Mouse (Mus musculus) neural tube, embryonic 13.5 days (tissue): Measurements from ENCODE around the gene Cyp2d22. TPM values are rescaled to one million over a fixed set of nuclear protein-coding genes. Genes with fewer than 3 reads are reported as not detected.
"Not testable (repeated sequence)": the region's sequence is repeated elsewhere in the genome, so short reads cannot be mapped to it uniquely, and the experiment has no call there.

ENCODE experiments used
- ATAC-seq: fragments of 200-750 bp; cut with Nextera tagmentation; 2 replicates; pipeline ENCODE4 v1.8.0; 2017; ENCODE audit warnings: low read depth, mild to moderate bottlenecking, moderate TSS enrichment, moderate library complexity
- H3K27ac ChIP-seq: fragments of 300-500 bp; sonication (generic); replicated peaks from 2 replicates; pipeline ENCODE4 v1.5.1; 2015; ENCODE audit warnings: moderate library complexity, mild to moderate bottlenecking, inconsistent platforms
- H3K27me3 ChIP-seq: fragments of 300-500 bp; sonication (generic); 2 replicates; pipeline ENCODE4 v1.6.1; 2015; ENCODE audit warnings: mild to moderate bottlenecking, inconsistent platforms
- H3K36me3 ChIP-seq: fragments of 300-500 bp; sonication (generic); 2 replicates; pipeline ENCODE4 v1.6.1; 2015; ENCODE audit warnings: mild to moderate bottlenecking, inconsistent platforms
- H3K4me1 ChIP-seq: fragments of 300-500 bp; sonication (generic); replicated peaks from 2 replicates; pipeline ENCODE4 v1.6.1; 2015; ENCODE audit warnings: inconsistent platforms
- H3K4me2 ChIP-seq: fragments of 300-500 bp; sonication (generic); 2 replicates; pipeline ENCODE4 v1.6.1; 2015; ENCODE audit warnings: inconsistent platforms, mild to moderate bottlenecking, moderate library complexity
- H3K4me3 ChIP-seq: fragments of 300-500 bp; sonication (generic); 2 replicates; pipeline ENCODE4 v1.5.1; 2015; ENCODE audit warnings: mild to moderate bottlenecking, inconsistent platforms
- H3K9ac ChIP-seq: fragments of 300-500 bp; sonication (generic); 2 replicates; pipeline ENCODE4 v1.6.1; 2015; ENCODE audit warnings: moderate library complexity, mild to moderate bottlenecking, inconsistent platforms
- H3K9me3 ChIP-seq: fragments of 300-500 bp; sonication (generic); 2 replicates; pipeline ENCODE4 v1.6.1; 2016; ENCODE audit warnings: inconsistent platforms
- whole genome bisulfite sequencing: fragments of 180-500 bp; shearing (Covaris S2); methylation state at CpG from one replicate; pipeline ENCODE4 v1.1.7; 2015; 5-methylcytosine and 5-hydroxymethylcytosine counted together
- polyA plus RNA-seq: library from polyadenylated mRNA; unstranded; fragments of >200 nt; fragmentation: Nextera tagmentation; extraction: Ambion mirVana; gene quantifications from 2 replicates; pipeline ENCODE4 v1.2.1, GENCODE M21; 2015

The Cyp2d22 gene
- polyA plus RNA-seq, 1 experiment from 2014 or later, result 3.5 TPM

DNA sequence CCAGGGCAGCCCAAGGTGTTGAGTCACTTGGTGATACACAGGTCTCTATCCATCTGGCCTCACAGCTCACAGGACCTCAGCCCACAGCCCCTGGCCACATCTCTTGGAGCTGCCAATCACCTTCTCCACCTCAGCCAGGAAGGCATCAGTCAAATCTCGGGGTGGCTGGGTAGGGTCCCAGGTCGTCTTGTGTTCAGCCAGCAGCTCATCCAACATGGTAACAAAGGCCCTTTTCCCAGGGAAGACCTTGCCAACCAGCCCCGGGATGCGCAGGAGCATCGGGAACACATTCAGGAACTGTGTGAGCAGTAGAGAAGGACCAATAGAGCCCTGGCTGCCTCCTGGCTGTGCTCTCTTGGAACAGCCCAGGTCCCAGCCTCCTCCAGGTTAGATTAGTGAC lies 7.1 kb downstream of the Cyp2d22 start:
- Histone ChIP-seq H3K9me3 (no peaks in the 10 kb centered on the region), H3K27me3 (no peaks in the 10 kb centered on the region), H3K27ac (no peak overlapping the region), H3K4me3 (no peak overlapping the region), H3K9ac (no peak overlapping the region), H3K4me2 (no peak overlapping the region), H3K36me3 (no peaks in the 10 kb centered on the region), H3K4me1 (peaks cover 9% of the 10 kb centered on the region; the same call in 1 of the 2 replicates)
- no peak for ATAC-seq
- 89% methylated on average over 5 of the region's 5 CpGs for WGBS

DNA sequence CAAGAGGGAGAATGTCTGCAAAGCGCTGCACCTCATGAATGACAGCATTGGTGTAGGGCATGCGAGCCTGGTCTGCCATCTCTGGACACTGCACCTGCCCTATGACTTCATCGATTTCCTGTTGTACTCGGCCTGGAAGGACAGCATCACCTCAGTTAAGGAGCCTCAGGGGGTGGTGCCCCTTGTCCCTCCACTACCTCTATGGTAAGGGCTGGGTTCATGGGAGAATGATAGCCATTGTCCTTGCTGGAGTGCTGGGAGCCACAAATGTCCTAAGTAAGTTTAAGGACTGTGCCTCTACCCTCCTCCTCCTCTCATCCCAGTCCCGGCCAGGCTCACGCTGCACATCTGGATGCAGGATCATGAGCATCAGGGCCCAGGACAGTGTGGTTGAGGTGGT lies 7.6 kb downstream of the Cyp2d22 start:
- H3K27ac ChIP-seq, result no peak overlapping the region
- 86% methylated on average over 6 of the region's 6 CpGs for WGBS

DNA sequence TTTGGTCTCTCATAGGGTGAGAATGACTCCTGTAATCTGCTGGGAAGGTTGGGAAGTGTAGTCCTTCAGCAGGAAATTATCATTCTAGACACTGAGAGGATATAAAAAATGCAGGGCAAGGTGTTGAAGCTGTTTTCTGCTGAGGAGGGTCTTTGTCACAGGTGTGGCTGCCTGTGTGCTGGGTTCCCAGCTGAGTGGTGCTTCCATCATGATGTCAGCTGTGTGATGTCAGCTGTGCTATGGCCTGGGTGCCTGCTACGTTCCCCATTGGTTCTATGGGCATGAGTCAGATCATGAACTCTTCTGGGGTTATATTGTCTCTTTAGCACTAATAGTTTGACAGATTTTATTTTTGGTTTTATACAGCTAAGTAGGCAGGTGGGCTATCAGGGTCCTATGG lies 11.2 kb downstream of the Cyp2d22 start:
- Histone ChIP-seq H3K27ac (no peak overlapping the region), H3K36me3 (no peaks in the 10 kb centered on the region), H3K4me3 (no peak overlapping the region), H3K4me2 (no peak overlapping the region), H3K27me3 (no peaks in the 10 kb centered on the region), H3K9me3 (no peaks in the 10 kb centered on the region), H3K4me1 (no peaks in the 10 kb centered on the region), H3K9ac (no peak overlapping the region)
- WGBS, result 81% methylated on average over 1 of the region's 1 CpGs
- ATAC-seq, result no peak

More for the DNA sequence above, 7.6 kb downstream of the Cyp2d22 start:
- no peak for ATAC-seq
- H3K36me3 ChIP-seq, result no peaks in the 10 kb centered on the region
- H3K4me1 ChIP-seq, result peaks cover 9% of the 10 kb centered on the region; the same call in 1 of the 2 replicates
- H3K4me3 ChIP-seq, result no peak overlapping the region
- no peaks in the 10 kb centered on the region for H3K9me3 ChIP-seq
- H3K9ac ChIP-seq, result no peak overlapping the region
- no peaks in the 10 kb centered on the region for H3K27me3 ChIP-seq
- no peak overlapping the region for H3K4me2 ChIP-seq

DNA sequence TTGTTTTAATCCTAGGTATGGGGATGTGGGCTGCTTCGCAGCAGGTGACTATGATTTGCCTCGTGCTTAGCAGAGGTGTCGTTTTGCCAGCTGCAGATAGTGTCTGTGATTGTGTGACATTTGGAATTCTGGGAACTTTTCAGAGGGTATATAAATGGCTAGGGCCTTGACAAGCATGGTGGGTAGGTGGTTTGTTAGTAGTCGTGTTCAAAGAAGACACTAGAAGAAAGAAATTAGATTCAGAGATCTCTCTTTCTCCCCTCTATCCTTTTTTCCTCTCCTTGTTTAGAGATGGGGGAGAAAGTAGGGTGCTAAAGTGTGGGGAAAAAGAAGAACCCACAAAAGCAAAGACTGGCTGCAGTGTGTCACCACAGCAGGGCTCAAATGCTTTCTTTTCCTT lies 11.9 kb downstream of the Cyp2d22 start:
- Histone ChIP-seq H3K27ac (no peak overlapping the region), H3K9ac (no peak overlapping the region), H3K9me3 (no peaks in the 10 kb centered on the region), H3K4me3 (no peak overlapping the region), H3K27me3 (no peaks in the 10 kb centered on the region), H3K36me3 (no peaks in the 10 kb centered on the region), H3K4me2 (no peak overlapping the region), H3K4me1 (no peaks in the 10 kb centered on the region)
- no peak for ATAC-seq
- 88% methylated on average over 4 of the region's 4 CpGs for WGBS

DNA sequence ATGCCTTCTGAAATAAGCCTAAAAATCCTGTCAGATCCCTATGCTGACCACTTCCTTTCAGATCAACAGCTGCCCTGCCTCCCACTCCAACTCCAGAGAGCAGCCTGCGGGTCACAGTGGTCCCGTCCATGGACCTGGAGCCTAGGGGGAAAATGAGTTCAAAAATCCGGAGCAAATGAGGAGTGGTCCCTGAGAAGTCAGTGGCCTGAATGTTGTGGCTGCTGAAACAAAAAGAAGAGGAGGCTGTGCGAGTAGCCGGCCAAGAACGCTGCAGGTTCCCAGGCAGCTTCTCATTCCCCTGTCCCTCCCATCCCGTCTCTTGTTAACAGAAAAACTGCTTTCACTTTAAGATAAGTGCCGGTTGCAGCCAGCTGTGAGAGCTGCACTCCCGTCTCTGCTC lies 15.5 kb downstream of the Cyp2d22 start:
- 15% methylated on average over 6 of the region's 9 CpGs for WGBS

DNA sequence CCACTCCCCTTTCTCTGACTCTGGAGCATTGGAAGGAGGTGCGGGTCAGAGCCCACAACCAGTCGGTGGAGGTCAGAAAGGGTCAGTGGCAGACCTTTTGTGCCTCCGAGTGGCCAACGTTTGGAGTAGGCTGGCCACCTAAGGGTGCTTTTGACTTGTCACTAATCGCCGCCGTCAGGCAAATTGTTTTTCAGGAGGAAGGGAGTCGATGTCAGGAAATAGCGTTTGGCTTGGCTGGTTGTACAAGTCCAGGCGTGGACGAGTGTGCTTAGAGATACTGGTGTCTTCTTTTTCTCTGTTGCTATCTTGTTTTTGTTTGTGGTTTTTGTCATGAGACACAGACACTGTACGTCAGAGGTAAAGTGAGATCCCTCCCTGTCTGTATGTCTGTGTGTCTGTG lies 16.3 kb downstream of the Cyp2d22 start:
- not testable (repeated sequence) for H3K27ac ChIP-seq, H3K4me2 ChIP-seq, H3K4me1 ChIP-seq, H3K27me3 ChIP-seq, H3K36me3 ChIP-seq, H3K4me3 ChIP-seq, H3K9me3 ChIP-seq, ATAC-seq, H3K9ac ChIP-seq
- WGBS, result 83% methylated on average over 8 of the region's 12 CpGs

More for the DNA sequence above, 15.5 kb downstream of the Cyp2d22 start:
- H3K27me3 ChIP-seq, H3K9ac ChIP-seq, H3K4me2 ChIP-seq, ATAC-seq, H3K4me1 ChIP-seq, H3K4me3 ChIP-seq, H3K9me3 ChIP-seq, H3K27ac ChIP-seq, H3K36me3 ChIP-seq: not testable (repeated sequence)

DNA sequence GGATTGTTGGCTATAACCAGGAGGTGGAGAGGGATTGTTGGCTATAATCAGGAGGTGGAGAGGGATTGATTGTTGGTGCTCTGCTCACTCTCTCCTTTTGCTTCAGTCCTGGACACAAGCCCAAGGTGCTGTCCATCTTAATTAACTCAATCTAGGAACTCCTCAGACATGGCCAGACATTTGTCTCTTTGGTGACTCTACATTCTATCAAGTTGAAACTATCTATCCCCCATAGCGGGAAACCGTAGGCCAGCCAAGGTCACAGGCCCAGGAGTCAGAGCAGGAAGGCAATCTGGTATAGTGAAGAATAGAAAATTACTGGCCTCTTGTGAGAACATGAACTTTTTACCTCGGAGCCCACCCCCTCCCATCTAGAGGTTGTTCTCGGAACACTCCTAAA lies 17.8 kb downstream of the Cyp2d22 start:
- Histone ChIP-seq H3K9ac (no peak overlapping the region), H3K36me3 (no peaks in the 10 kb centered on the region), H3K27me3 (no peaks in the 10 kb centered on the region), H3K4me3 (no peak overlapping the region), H3K4me1 (no peaks in the 10 kb centered on the region), H3K27ac (no peak overlapping the region), H3K4me2 (no peak overlapping the region), H3K9me3 (no peaks in the 10 kb centered on the region)
- WGBS, result 82% methylated on average over 4 of the region's 4 CpGs
- ATAC-seq, result no peak

DNA sequence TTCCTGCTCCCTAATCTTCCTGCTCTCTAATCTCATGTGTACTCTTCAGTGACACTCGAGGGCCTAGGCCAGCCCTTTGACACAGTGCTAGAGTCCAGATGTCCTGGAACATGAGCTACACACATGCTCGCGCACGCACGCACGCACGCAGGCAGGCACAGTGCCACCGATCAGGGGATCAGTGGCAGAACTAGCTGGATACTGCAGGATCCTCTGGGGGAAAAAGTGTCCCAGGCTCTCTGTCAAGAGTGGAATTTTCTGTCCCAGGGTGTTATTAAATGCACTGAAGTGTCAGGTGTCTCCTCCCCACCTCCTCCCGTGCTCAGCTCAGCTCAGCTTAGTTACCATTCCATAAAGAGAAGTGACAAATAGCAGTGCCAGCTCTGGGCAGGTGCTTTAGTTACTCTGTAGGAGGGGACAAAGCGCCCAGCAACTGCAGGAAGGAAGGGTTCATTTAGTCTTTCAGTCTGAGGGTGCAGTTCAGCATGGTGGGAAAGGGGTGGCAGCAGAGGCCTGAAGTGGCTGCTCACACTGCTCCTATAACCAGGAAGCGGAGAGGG lies 18.5 kb downstream of the Cyp2d22 start:
- no peak for ATAC-seq
- 81% methylated on average over 11 of the region's 11 CpGs for WGBS

DNA sequence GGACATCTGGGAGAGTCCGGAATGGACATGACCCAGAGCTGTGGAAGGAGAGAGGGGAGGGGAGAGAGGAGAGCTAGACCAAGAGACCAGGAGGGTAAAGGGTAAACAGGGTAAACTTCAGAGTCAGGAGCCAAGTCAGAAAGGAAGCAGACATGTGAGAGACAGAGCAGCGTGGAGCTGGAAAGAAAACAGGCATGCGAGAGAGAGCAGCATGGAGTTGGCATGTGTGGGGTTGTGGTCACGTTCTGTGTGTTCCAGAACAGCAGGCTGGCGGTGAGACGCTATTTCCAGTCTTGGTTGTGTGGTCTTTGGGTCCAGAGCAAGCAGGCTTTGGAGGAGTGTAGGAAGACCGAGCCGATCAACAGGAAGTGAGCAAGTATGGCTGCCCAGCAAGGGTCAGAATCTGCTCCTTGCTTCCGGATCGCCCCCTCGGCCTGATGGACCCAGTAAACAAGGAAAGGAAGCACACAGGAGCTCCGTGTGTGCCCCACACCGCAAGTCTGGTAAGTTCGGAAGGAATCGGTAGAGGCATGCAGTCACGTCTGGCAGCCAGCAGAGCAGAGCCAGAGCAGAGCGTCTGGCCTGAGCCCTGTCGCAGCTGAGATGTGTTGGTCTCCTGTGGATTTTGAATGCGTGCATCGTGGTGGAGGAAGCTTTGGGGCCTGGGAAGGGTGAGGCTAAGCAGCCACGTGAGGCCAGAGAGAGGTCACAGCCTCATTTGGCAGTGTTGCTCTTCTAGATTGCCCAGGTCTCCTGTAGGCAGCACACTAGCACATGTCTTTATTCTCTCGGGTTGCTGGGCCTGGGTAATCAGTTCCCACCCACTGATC lies 21.4 kb downstream of the Cyp2d22 start:
- H3K9me3 ChIP-seq, result no peaks in the 10 kb centered on the region
- H3K4me3 ChIP-seq, result no peak overlapping the region
- no peaks in the 10 kb centered on the region for H3K27me3 ChIP-seq
- H3K4me1 ChIP-seq, result peaks cover 8% of the 10 kb centered on the region
- no peak overlapping the region for H3K27ac ChIP-seq
- no peak for ATAC-seq
- 68% methylated on average over 22 of the region's 22 CpGs for WGBS
- H3K36me3 ChIP-seq, result no peaks in the 10 kb centered on the region
- no peak overlapping the region for H3K9ac ChIP-seq
- H3K4me2 ChIP-seq, result no peak overlapping the region

More for the DNA sequence above, 18.5 kb downstream of the Cyp2d22 start:
- H3K4me1 ChIP-seq, result no peaks in the 10 kb centered on the region
- no peaks in the 10 kb centered on the region for H3K27me3 ChIP-seq
- H3K27ac ChIP-seq, result no peak overlapping the region
- no peaks in the 10 kb centered on the region for H3K9me3 ChIP-seq
- H3K36me3 ChIP-seq, result no peaks in the 10 kb centered on the region
- H3K9ac ChIP-seq, result no peak overlapping the region
- no peak overlapping the region for H3K4me2 ChIP-seq
- no peak overlapping the region for H3K4me3 ChIP-seq

DNA sequence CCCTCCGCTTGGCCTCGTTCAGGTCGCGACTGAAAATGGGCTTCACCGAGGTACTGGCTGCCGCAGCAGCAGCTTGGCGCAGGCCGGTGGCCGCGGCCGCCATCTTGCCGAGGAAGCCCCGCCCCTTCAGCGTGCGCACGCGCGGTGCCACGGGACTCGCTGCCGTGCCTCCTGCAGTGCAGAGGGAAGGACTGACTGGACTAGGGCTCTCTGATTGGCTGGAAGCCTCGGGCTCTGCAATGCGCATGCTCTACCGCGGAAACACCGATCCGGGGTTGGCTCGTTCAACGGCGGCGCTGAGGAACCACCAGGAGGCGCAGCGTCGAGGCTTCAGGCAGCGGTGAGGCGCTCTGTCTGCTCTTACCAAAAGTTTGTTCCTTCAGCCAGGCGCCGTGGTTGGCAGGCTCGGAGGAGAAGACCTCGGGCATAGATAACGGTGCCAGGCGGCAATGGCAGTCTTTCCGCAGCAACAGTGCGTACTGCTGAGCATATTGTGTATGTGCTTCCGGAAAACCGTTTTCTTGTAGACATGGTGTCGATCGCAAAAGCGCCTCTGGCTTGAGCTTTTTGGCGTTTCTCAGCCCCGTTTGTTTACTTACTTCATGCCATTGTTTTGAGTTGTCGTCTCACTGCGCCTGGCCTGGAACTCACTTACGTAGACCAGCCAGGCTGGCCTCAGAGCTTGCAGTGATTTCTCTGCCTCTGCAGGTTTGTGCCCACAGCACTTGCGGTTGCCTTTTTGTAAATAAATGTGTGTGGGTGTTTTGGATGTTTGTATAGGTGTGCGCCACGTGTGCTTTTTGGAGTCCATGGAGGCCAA lies 25.7 kb downstream of the Cyp2d22 start, which contains the start of gene Ndufa6:
Ndufa6 (minus strand) TSS at position 197 of the 820 bp plus-strand sequence.
- WGBS, result 2% methylated on average over 57 of the region's 57 CpGs

DNA sequence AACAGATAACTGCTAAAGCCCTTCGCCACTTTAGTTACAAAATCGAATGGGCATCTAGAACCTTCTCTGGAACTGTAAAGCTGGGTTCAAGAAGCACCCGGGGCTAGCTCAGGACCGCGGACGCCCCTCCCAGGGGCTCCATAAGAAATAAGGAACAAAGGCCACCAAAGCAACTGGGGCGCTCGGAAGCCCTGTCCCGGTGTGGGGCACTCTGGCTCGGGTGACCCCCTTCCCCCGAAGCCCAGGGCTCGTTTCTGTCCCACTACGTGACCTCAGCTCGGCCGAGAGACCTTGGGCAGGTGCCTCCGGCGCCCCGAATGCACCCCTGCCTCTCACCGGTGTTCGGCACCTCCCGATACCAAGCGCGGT lies 26.3 kb downstream of the Cyp2d22 start:
- H3K27me3 ChIP-seq, result no peaks in the 10 kb centered on the region
- peak overlapping the region; percentile 91 for H3K27ac ChIP-seq
- peaks cover 24% of the 10 kb centered on the region for H3K36me3 ChIP-seq
- H3K4me2 ChIP-seq, result peak overlapping the region; percentile 94
- peaks cover 31% of the 10 kb centered on the region for H3K4me1 ChIP-seq
- H3K4me3 ChIP-seq, result peak overlapping the region; percentile 97
- no peak; the same call in 1 of the 2 replicates for ATAC-seq
- no peaks in the 10 kb centered on the region for H3K9me3 ChIP-seq
- H3K9ac ChIP-seq, result peak overlapping the region; percentile 99
- under 1% methylated on average over 23 of the region's 23 CpGs for WGBS

More for the DNA sequence above, 25.7 kb downstream of the Cyp2d22 start, which contains the start of gene Ndufa6:
- H3K9ac ChIP-seq, result peak within 1 kb of the TSS; percentile 99
- peak within 1 kb of the TSS; percentile 94 for H3K4me2 ChIP-seq
- H3K27me3 ChIP-seq, result no peaks in the 10 kb centered on the region
- peaks cover 31% of the 10 kb centered on the region for H3K4me1 ChIP-seq
- ATAC-seq, result peak; percentile 99
- H3K9me3 ChIP-seq, result no peaks in the 10 kb centered on the region
- H3K27ac ChIP-seq, result peak within 1 kb of the TSS; percentile 91
- H3K4me3 ChIP-seq, result peak within 1 kb of the TSS; percentile 97
- peaks cover 18% of the 10 kb centered on the region for H3K36me3 ChIP-seq
